Mouse (Mus musculus): ENCODE data around the gene Zfp260. TPM values are rescaled to one million over a fixed set of nuclear protein-coding genes. Genes with fewer than 3 reads are reported as not detected.

Gene Zfp260
- polyA plus RNA-seq, 1 experiment from 2014 or later = 116 TPM

GRCm38 (mm10) chr7:30143170-30143554 is 48.6 kb downstream of the Zfp260 start:
- peak overlapping the region; percentile 53 for H3K4me3 ChIP-seq
- ATAC-seq (ENCODE audit: low FRiP score, low read depth) = peak; percentile 41
- H3K4me2 ChIP-seq (replicated peaks) = peak overlapping the region; percentile 60
- peaks cover 31% of the 10 kb centered on the region for H3K36me3 ChIP-seq
- 15% methylated on average over 8 of the region's 8 CpGs for WGBS
- H3K9me3 ChIP-seq = peaks cover 21% of the 10 kb centered on the region
- no peaks in the 10 kb centered on the region for H3K27me3 ChIP-seq (replicated peaks)
- peak overlapping the region; percentile 38; the same call in 1 of the 2 replicates for H3K9ac ChIP-seq
- no peak overlapping the region for H3K27ac ChIP-seq
- H3K4me1 ChIP-seq = no peaks in the 10 kb centered on the region

GRCm38 (mm10) chr7:30143555-30144209 is 49.1 kb downstream of the Zfp260 start:
- peak overlapping the region; percentile 38 for H3K9ac ChIP-seq
- WGBS = 2% methylated on average over 35 of the region's 35 CpGs
- H3K4me1 ChIP-seq = no peaks in the 10 kb centered on the region
- peak; percentile 95 for ATAC-seq (ENCODE audit: low FRiP score, low read depth)
- H3K4me3 ChIP-seq = peak overlapping the region; percentile 53
- peak overlapping the region; percentile 60 for H3K4me2 ChIP-seq (replicated peaks)
- H3K36me3 ChIP-seq = peaks cover 27% of the 10 kb centered on the region
- peaks cover 26% of the 10 kb centered on the region for H3K9me3 ChIP-seq
- peak overlapping the region; percentile 66; the same call in 1 of the 2 replicates for H3K27ac ChIP-seq
- no peaks in the 10 kb centered on the region for H3K27me3 ChIP-seq (replicated peaks)

GRCm38 (mm10) chr7:30147011-30147410 is 52.4 kb downstream of the Zfp260 start:
- Histone ChIP-seq H3K4me3 (no peak overlapping the region), H3K27ac (no peak overlapping the region), H3K9me3 (peaks cover 57% of the 10 kb centered on the region), H3K36me3 (peaks cover 43% of the 10 kb centered on the region), H3K4me1 (no peaks in the 10 kb centered on the region), H3K27me3 (replicated peaks) (no peaks in the 10 kb centered on the region), H3K4me2 (replicated peaks) (no peak overlapping the region), H3K9ac (no peak overlapping the region)
- WGBS = 94% methylated on average over 5 of the region's 5 CpGs
- ATAC-seq (ENCODE audit: low FRiP score, low read depth) = no peak

GRCm38 (mm10) chr7:30154040-30154439 is 59.5 kb downstream of the Zfp260 start:
- no peak overlapping the region for H3K4me2 ChIP-seq (replicated peaks)
- H3K9ac ChIP-seq = no peak overlapping the region
- WGBS = 93% methylated on average over 1 of the region's 1 CpGs
- no peaks in the 10 kb centered on the region for H3K27me3 ChIP-seq (replicated peaks)
- peaks cover 74% of the 10 kb centered on the region for H3K36me3 ChIP-seq
- H3K4me3 ChIP-seq = no peak overlapping the region
- no peak overlapping the region for H3K27ac ChIP-seq
- no peak for ATAC-seq (ENCODE audit: low FRiP score, low read depth)
- no peaks in the 10 kb centered on the region for H3K4me1 ChIP-seq
- H3K9me3 ChIP-seq = peaks cover 83% of the 10 kb centered on the region

GRCm38 (mm10) chr7:30155507-30155906 is 60.9 kb downstream of the Zfp260 start:
- Histone ChIP-seq H3K27ac (no peak overlapping the region), H3K27me3 (replicated peaks) (no peaks in the 10 kb centered on the region), H3K36me3 (peaks cover 76% of the 10 kb centered on the region), H3K9ac (no peak overlapping the region), H3K9me3 (peaks cover 79% of the 10 kb centered on the region), H3K4me1 (no peaks in the 10 kb centered on the region), H3K4me3 (no peak overlapping the region), H3K4me2 (replicated peaks) (no peak overlapping the region)
- ATAC-seq (ENCODE audit: low FRiP score, low read depth) = no peak
- WGBS = 94% methylated on average over 3 of the region's 3 CpGs

Small RNA genes within 50 kb of the gene (microRNA-seq; reads per million reads assigned to microRNA genes)
- not detected for gene Gm23368

Other genes starting within 250 kb of the Zfp260 start
- gene Zfp940, start 241.1 kb upstream of the Zfp260 start, polyA plus RNA-seq (2016; fragmentation: Nextera tagmentation; extraction: Ambion mirVana) = 11.1 and 11.3 TPM in 2 replicates
- gene Zfp420, start 234.8 kb upstream of the Zfp260 start, polyA plus RNA-seq (2016; fragmentation: Nextera tagmentation; extraction: Ambion mirVana) = 12.7 and 13.9 TPM in 2 replicates
- 14.8 and 16.8 TPM in 2 replicates for gene Zfp27, start 188.2 kb upstream of the Zfp260 start, polyA plus RNA-seq (2016; fragmentation: Nextera tagmentation; extraction: Ambion mirVana)
- gene Zfp383, start 186.6 kb upstream of the Zfp260 start, polyA plus RNA-seq (2016; fragmentation: Nextera tagmentation; extraction: Ambion mirVana) = 6.1 and 6.5 TPM in 2 replicates
- 13.3 and 13.5 TPM in 2 replicates for gene Zfp74, start 140.7 kb upstream of the Zfp260 start, polyA plus RNA-seq (2016; fragmentation: Nextera tagmentation; extraction: Ambion mirVana)
- gene Zfp568, start 110.8 kb upstream of the Zfp260 start, polyA plus RNA-seq (2016; fragmentation: Nextera tagmentation; extraction: Ambion mirVana) = 13.8 and 14.1 TPM in 2 replicates
- 7.1 and 8.7 TPM in 2 replicates for gene Zfp14, start 43.4 kb upstream of the Zfp260 start, polyA plus RNA-seq (2016; fragmentation: Nextera tagmentation; extraction: Ambion mirVana)
- gene Zfp82, start 21.9 kb upstream of the Zfp260 start, polyA plus RNA-seq (2016; fragmentation: Nextera tagmentation; extraction: Ambion mirVana) = 8.2 and 10.4 TPM in 2 replicates
- gene Gm26920, start 4.4 kb upstream of the Zfp260 start, polyA plus RNA-seq (2016; fragmentation: Nextera tagmentation; extraction: Ambion mirVana) = 1.4 and 3.1 TPM in 2 replicates
- 14.2 and 16.0 TPM in 2 replicates for gene Zfp566, start 4.2 kb upstream of the Zfp260 start, polyA plus RNA-seq (2016; fragmentation: Nextera tagmentation; extraction: Ambion mirVana)
- gene Zfp382, start 27.2 kb downstream of the Zfp260 start, polyA plus RNA-seq (2016; fragmentation: Nextera tagmentation; extraction: Ambion mirVana) = 11.5 and 12.3 TPM in 2 replicates
- gene Zfp146, start 75.0 kb downstream of the Zfp260 start, polyA plus RNA-seq (2016; fragmentation: Nextera tagmentation; extraction: Ambion mirVana) = 14.6 and 15.6 TPM in 2 replicates
- gene Cox7a1, start 89.4 kb downstream of the Zfp260 start, polyA plus RNA-seq (2016; fragmentation: Nextera tagmentation; extraction: Ambion mirVana) = 2.9 and 5.8 TPM in 2 replicates
- gene Capns1, start 104.0 kb downstream of the Zfp260 start, polyA plus RNA-seq (2016; fragmentation: Nextera tagmentation; extraction: Ambion mirVana) = 73.3 and 78.3 TPM in 2 replicates
- 156 and 166 TPM in 2 replicates for gene Polr2i, start 137.2 kb downstream of the Zfp260 start, polyA plus RNA-seq (2016; fragmentation: Nextera tagmentation; extraction: Ambion mirVana)
- 292 and 299 TPM in 2 replicates for gene Tbcb, start 137.5 kb downstream of the Zfp260 start, polyA plus RNA-seq (2016; fragmentation: Nextera tagmentation; extraction: Ambion mirVana)
- not detected in 2 replicates for gene Ovol3, start 140.9 kb downstream of the Zfp260 start, polyA plus RNA-seq (2016; fragmentation: Nextera tagmentation; extraction: Ambion mirVana)
- gene Thap8, start 185.3 kb downstream of the Zfp260 start, polyA plus RNA-seq (2016; fragmentation: Nextera tagmentation; extraction: Ambion mirVana) = 0.52 and 0.78 TPM in 2 replicates
- gene Wdr62, start 185.6 kb downstream of the Zfp260 start, polyA plus RNA-seq (2016; fragmentation: Nextera tagmentation; extraction: Ambion mirVana) = 6.6 and 9.7 TPM in 2 replicates
- 74.3 and 87.2 TPM in 2 replicates for gene Clip3, start 197.0 kb downstream of the Zfp260 start, polyA plus RNA-seq (2016; fragmentation: Nextera tagmentation; extraction: Ambion mirVana)
- 93.4 and 95.9 TPM in 2 replicates for gene Alkbh6, start 213.9 kb downstream of the Zfp260 start, polyA plus RNA-seq (2016; fragmentation: Nextera tagmentation; extraction: Ambion mirVana)
- 21.8 and 24.3 TPM in 2 replicates for gene Syne4, start 220.0 kb downstream of the Zfp260 start, polyA plus RNA-seq (2016; fragmentation: Nextera tagmentation; extraction: Ambion mirVana)
- not detected in 2 replicates for gene E130208F15Rik, start 227.0 kb downstream of the Zfp260 start, polyA plus RNA-seq (2016; fragmentation: Nextera tagmentation; extraction: Ambion mirVana)
- 25.9 and 26.7 TPM in 2 replicates for gene Sdhaf1, start 229.1 kb downstream of the Zfp260 start, polyA plus RNA-seq (2016; fragmentation: Nextera tagmentation; extraction: Ambion mirVana)

All from neural tube, embryonic 12.5 days (tissue).